Mouse (Mus musculus): ENCODE data around the gene Myo3b. TPM values are rescaled to one million over a fixed set of nuclear protein-coding genes. Genes with fewer than 3 reads are reported as not detected.

The Myo3b gene
- polyA plus RNA-seq, 2 experiments = not detected

DNA sequence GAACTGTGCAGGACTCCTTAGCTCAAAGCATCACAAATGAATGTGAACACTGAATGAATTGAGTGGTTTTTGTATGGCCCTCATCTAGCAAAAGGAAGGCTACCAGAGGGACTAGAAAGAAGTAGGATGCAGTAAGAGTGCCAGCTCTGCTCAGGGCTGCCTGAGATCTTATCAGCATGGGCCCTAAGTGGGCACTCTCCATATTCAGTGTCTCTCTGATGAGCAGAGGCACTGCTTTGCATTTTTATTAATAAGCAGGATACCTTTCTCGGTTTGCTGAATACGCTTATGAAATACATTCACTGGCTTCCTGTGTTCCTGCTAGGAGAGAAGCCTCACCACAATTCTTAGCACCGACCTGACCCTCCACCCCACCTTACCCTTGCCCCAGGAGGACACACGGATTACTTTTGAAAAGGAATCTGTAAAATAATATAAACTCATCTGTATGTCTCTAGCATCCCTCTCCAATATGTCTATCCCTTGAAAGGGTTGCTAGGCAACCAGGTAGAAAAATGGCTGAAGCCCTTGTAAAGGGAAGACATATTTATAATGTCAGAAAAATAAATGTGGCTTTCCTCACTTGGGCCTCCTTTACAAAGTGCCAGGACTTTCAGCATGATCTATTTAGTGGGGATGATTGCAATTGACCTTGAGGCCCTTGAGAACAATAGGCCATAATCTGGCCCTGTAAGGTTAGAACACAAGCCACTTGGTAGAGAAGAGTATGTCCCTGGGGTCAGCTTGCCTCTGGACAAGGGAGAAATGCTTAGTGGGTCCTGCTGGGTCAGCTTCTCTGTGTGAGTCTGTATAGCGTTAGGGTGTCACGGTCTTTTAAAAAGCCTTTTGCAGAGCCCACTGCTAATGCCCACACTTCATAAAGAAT lies 138.1 kb downstream of the Myo3b start:
- DNase-seq (ENCODE audit: low read depth in 3 of 3, low spot score in 3 of 3) = no peak
- TF ChIP-seq EP300 (IDR thresholded peaks at IDR 0.05; ENCODE audit: low read depth) (no peak), CTCF (IDR thresholded peaks at IDR 0.05; ENCODE audit: low read depth) (no peak)
- Histone ChIP-seq H3K4me3 (ENCODE audit: insufficient read depth in 1 of 2, low read depth in 2 of 2, low read length in 2 of 2) (no peak overlapping the region), H3K9ac (replicated peaks) (no peak overlapping the region), H3K4me2 (ENCODE audit: low read depth) (no peak overlapping the region), H3K27ac (no peak overlapping the region), H3K27me3 (ENCODE audit: control insufficient read depth, insufficient read depth, low read length) (no peaks in the 10 kb centered on the region), H3K36me3 (replicated peaks; ENCODE audit: control insufficient read depth, insufficient read depth, low read depth) (no peaks in the 10 kb centered on the region), H3K4me1 (replicated peaks; ENCODE audit: control insufficient read depth in 2 of 2, insufficient read depth in 2 of 2, low read length in 1 of 2) (no peaks in the 10 kb centered on the region), H3K9me3 (ENCODE audit: control insufficient read depth, low read length) (no peaks in the 10 kb centered on the region)
- no peak for ATAC-seq (ENCODE audit: insufficient read depth)
- WGBS (ENCODE audit: insufficient replicate concordance) = 59% methylated on average over 6 of the region's 6 CpGs

DNA sequence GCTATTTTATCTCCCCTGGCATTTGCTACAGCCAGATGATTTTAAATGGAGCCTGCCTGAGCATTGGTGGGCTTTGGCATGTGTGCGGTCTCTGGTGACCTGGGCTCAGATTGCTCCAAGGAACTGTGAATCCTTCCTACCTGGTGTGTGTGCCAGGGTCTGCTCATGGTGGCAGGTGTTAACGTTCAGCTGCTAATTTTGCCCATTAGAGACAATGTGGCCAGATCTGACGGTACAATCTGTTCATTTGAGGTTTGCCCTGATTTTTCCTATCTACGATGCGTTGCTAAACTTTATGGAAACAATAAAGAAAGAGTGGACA lies 138.7 kb downstream of the Myo3b start:
- Histone ChIP-seq H3K4me2 (ENCODE audit: low read depth) (no peak overlapping the region), H3K36me3 (replicated peaks; ENCODE audit: control insufficient read depth, insufficient read depth, low read depth) (no peaks in the 10 kb centered on the region), H3K9me3 (ENCODE audit: control insufficient read depth, low read length) (no peaks in the 10 kb centered on the region), H3K4me1 (replicated peaks; ENCODE audit: control insufficient read depth in 2 of 2, insufficient read depth in 2 of 2, low read length in 1 of 2) (no peaks in the 10 kb centered on the region), H3K27me3 (ENCODE audit: control insufficient read depth, insufficient read depth, low read length) (no peaks in the 10 kb centered on the region), H3K27ac (no peak overlapping the region), H3K9ac (replicated peaks) (no peak overlapping the region), H3K4me3 (ENCODE audit: insufficient read depth in 1 of 2, low read depth in 2 of 2, low read length in 2 of 2) (no peak overlapping the region)
- TF ChIP-seq CTCF (IDR thresholded peaks at IDR 0.05; ENCODE audit: low read depth) (no peak), EP300 (IDR thresholded peaks at IDR 0.05; ENCODE audit: low read depth) (no peak)
- ATAC-seq (ENCODE audit: insufficient read depth) (no peak), DNase-seq (ENCODE audit: low read depth in 3 of 3, low spot score in 3 of 3) (no peak)
- WGBS (ENCODE audit: insufficient replicate concordance) = 64% methylated on average over 5 of the region's 5 CpGs

- no peaks in the 10 kb centered on the region for H3K4me1 ChIP-seq (replicated peaks; ENCODE audit: control insufficient read depth in 2 of 2, insufficient read depth in 2 of 2, low read length in 1 of 2)
- no peak for ATAC-seq (ENCODE audit: insufficient read depth)
- H3K4me2 ChIP-seq (ENCODE audit: low read depth) = no peak overlapping the region
- no peak overlapping the region for H3K9ac ChIP-seq (replicated peaks)
- H3K27ac ChIP-seq = no peak overlapping the region
- TF ChIP-seq EP300 (IDR thresholded peaks at IDR 0.05; ENCODE audit: low read depth) = no peak
- no peak for TF ChIP-seq CTCF (IDR thresholded peaks at IDR 0.05; ENCODE audit: low read depth)
- no peak overlapping the region for H3K4me3 ChIP-seq (ENCODE audit: insufficient read depth in 1 of 2, low read depth in 2 of 2, low read length in 2 of 2)
- H3K36me3 ChIP-seq (replicated peaks; ENCODE audit: control insufficient read depth, insufficient read depth, low read depth) = no peaks in the 10 kb centered on the region
- DNase-seq (ENCODE audit: low read depth in 3 of 3, low spot score in 3 of 3) = no peak
- H3K9me3 ChIP-seq (ENCODE audit: control insufficient read depth, low read length) = no peaks in the 10 kb centered on the region
- H3K27me3 ChIP-seq (ENCODE audit: control insufficient read depth, insufficient read depth, low read length) = no peaks in the 10 kb centered on the region
Measured at GRCm38 (mm10) chr2:70178241-70178640, 139.3 kb downstream of the Myo3b start.

DNA sequence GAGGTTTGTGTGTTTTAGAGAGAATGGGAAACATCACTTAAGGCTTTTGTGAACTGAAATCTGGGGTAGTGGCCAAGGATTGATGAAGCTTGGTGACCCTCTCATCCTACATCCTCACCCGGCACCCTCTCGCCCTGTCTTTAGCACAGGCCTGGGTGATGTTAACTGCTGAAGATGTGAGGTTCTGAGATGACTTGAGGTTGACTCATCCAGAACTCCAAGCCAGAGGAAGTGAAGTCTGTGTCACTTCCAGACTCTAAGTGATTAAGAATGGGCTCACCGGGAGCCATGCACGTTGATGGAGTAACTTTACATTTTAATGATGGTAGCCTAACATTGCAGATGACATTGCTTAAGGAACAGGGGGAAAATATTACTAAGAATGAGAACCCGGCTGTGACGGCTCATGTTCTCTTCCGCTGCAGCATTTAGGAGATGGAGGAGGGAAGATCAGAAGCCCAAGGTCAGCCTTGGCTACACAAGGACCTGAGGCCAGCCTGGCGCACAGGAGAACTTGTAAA lies 143.3 kb downstream of the Myo3b start:
- Histone ChIP-seq H3K27me3 (ENCODE audit: control insufficient read depth, insufficient read depth, low read length) (no peaks in the 10 kb centered on the region), H3K9ac (replicated peaks) (no peak overlapping the region), H3K27ac (no peak overlapping the region), H3K4me2 (ENCODE audit: low read depth) (no peak overlapping the region), H3K36me3 (replicated peaks; ENCODE audit: control insufficient read depth, insufficient read depth, low read depth) (no peaks in the 10 kb centered on the region), H3K4me1 (replicated peaks; ENCODE audit: control insufficient read depth in 2 of 2, insufficient read depth in 2 of 2, low read length in 1 of 2) (no peaks in the 10 kb centered on the region), H3K9me3 (ENCODE audit: control insufficient read depth, low read length) (no peaks in the 10 kb centered on the region), H3K4me3 (ENCODE audit: insufficient read depth in 1 of 2, low read depth in 2 of 2, low read length in 2 of 2) (no peak overlapping the region)
- DNase-seq (ENCODE audit: low read depth in 3 of 3, low spot score in 3 of 3) (no peak), ATAC-seq (ENCODE audit: insufficient read depth) (no peak)
- 67% methylated on average over 8 of the region's 8 CpGs for WGBS (ENCODE audit: insufficient replicate concordance)
- TF ChIP-seq CTCF (IDR thresholded peaks at IDR 0.05; ENCODE audit: low read depth) (no peak), EP300 (IDR thresholded peaks at IDR 0.05; ENCODE audit: low read depth) (no peak)

DNA sequence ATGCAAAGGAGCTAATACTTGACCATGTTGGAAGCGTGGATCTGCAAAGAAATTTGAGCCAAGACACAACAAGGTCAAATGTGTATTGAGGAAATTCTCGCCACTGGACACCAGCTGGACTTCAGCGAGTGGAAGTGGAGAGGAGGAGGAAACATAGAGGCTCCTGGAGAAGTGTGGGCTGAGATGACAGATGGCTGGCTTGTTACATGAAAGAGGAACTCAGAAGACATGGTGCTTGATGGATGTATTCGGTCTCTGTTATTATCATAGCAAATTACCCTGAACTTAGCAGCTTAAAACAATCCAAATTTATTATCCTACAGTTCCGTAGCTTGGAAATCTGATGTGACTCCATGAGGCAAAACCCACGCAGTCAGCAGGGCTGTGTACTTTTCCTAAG lies 148.1 kb downstream of the Myo3b start:
- Histone ChIP-seq H3K4me2 (ENCODE audit: low read depth) (no peak overlapping the region), H3K9ac (replicated peaks) (no peak overlapping the region), H3K27me3 (ENCODE audit: control insufficient read depth, insufficient read depth, low read length) (no peaks in the 10 kb centered on the region), H3K27ac (no peak overlapping the region), H3K36me3 (replicated peaks; ENCODE audit: control insufficient read depth, insufficient read depth, low read depth) (no peaks in the 10 kb centered on the region), H3K4me1 (replicated peaks; ENCODE audit: control insufficient read depth in 2 of 2, insufficient read depth in 2 of 2, low read length in 1 of 2) (no peaks in the 10 kb centered on the region), H3K4me3 (ENCODE audit: insufficient read depth in 1 of 2, low read depth in 2 of 2, low read length in 2 of 2) (no peak overlapping the region), H3K9me3 (ENCODE audit: control insufficient read depth, low read length) (no peaks in the 10 kb centered on the region)
- 46% methylated on average over 6 of the region's 6 CpGs for WGBS (ENCODE audit: insufficient replicate concordance)
- no peak for ATAC-seq (ENCODE audit: insufficient read depth)
- DNase-seq (ENCODE audit: low read depth in 3 of 3, low spot score in 3 of 3) = no peak
- TF ChIP-seq EP300 (IDR thresholded peaks at IDR 0.05; ENCODE audit: low read depth) = no peak
- TF ChIP-seq CTCF (IDR thresholded peaks at IDR 0.05; ENCODE audit: low read depth) = no peak

All from liver, embryonic 14.5 days (tissue).